In the genomic region with DNA sequence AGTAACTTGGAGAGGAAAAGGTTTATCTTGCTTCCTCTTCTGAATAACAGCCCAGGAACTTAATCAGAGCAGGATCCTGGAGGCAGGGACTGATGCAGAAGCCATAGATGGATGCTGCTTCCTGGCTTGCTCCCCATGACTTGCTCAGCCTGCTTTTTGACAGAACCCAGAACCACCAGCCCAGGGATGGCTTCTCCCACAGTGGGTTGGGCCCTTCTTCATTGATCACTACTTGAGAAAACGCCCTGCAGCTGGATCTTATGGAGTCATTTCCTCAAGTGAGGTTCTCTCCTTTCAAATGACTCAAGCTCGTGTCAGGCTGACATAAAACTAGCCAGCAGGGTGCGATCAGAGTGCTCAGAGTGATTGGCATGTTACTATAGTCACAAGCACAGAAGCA, we compare ENCODE assay signal across 25 mouse cellular contexts. TPM values are rescaled to one million over a fixed set of nuclear protein-coding genes. Genes with fewer than 3 reads are reported as not detected.
DNase-seq lines count a peak whose midpoint lies in the region; ATAC-seq and TF ChIP-seq lines count a peak whose summit lies in the region.
"Had no signal": no experiment of that assay in that cellular context is flagged by ENCODE, and none has a peak within 500 bp of the region (broad histone marks: within the 10 kb centered on the region; RNA-seq: fewer than 3 reads in every experiment).

No protein-coding gene starts in this region.

- TF ChIP-seq POLR2A in thymus, adult 2 months (IDR thresholded peaks at IDR 0.05; ENCODE audit: control insufficient read depth, extremely low read depth, insufficient read depth, low read length, poor library complexity), result no peak

- DNase-seq in heart, adult 11 months, result peak; percentile 58
- DNase-seq in heart, postnatal 4 days, result no peak
- peak; percentile 19 for DNase-seq in liver, embryonic 11.5 days (ENCODE audit: low spot score)
- peak; percentile 6 for DNase-seq in thymus, postnatal 4 days
- DNase-seq in thymus, adult 2 months, result no peak
- no peak for DNase-seq in gastrocnemius, adult 2 months
- DNase-seq: adrenal gland, postnatal 10 days; adrenal gland, postnatal 36 days; B cell, adult 2 months; cerebellum, adult 18-20 months; cerebellum, adult 9-10 months; cerebellum, postnatal 14 days; gastrocnemius, postnatal 14 days; heart, adult 18-20 months had no signal

- H3K9ac ChIP-seq in liver, embryonic 11.5 days (ENCODE audit: low read depth, low read length), result no peak overlapping the region
- no peak overlapping the region for H3K9ac ChIP-seq in liver, embryonic 12.5 days
- H3K9ac ChIP-seq: embryonic facial prominence, embryonic 12.5 days; embryonic facial prominence, embryonic 15.5 days; forebrain, embryonic 13.5 days; hindbrain, embryonic 13.5 days had no signal

- H3K9me3 ChIP-seq in liver, embryonic 11.5 days (ENCODE audit: control insufficient read depth, low read length), result 0 out of 2 replicates have a peak, but pooled peaks cover 4% of the 10 kb centered on the region
- H3K9me3 ChIP-seq in liver, embryonic 12.5 days (replicated peaks), result no peaks in the 10 kb centered on the region
- H3K9me3 ChIP-seq: embryonic facial prominence, embryonic 15.5 days had no signal

- H3K27me3 ChIP-seq in liver, embryonic 11.5 days (replicated peaks; ENCODE audit: control insufficient read depth, insufficient read depth, low read length), result no peaks in the 10 kb centered on the region
- H3K27me3 ChIP-seq in liver, embryonic 12.5 days (replicated peaks), result no peaks in the 10 kb centered on the region
- no peaks in the 10 kb centered on the region for H3K27me3 ChIP-seq in thymus, adult 2 months (ENCODE audit: control insufficient read depth, insufficient read depth, low read length)
- H3K27me3 ChIP-seq: CH12.LX; embryonic facial prominence, embryonic 12.5 days; embryonic facial prominence, embryonic 15.5 days; forebrain, embryonic 13.5 days; hindbrain, embryonic 13.5 days; Patski had no signal

- WGBS in liver, embryonic 11.5 days, result 70% methylated on average over 3 of the region's 3 CpGs
- WGBS in liver, embryonic 12.5 days (ENCODE audit: insufficient replicate concordance), result 70% methylated on average over 3 of the region's 3 CpGs
- WGBS in thymus, adult 2 months, result 96% methylated on average over 3 of the region's 3 CpGs

- ATAC-seq in liver, embryonic 11.5 days (replicated peaks; ENCODE audit: low FRiP score), result no peak
- ATAC-seq in liver, embryonic 12.5 days, result no peak
- ATAC-seq: forebrain, embryonic 13.5 days; forebrain, embryonic 16.5 days; hindbrain, embryonic 16.5 days; Patski had no signal

- H3K4me3 ChIP-seq in liver, embryonic 11.5 days (ENCODE audit: low read depth, low read length), result no peak overlapping the region
- H3K4me3 ChIP-seq in liver, embryonic 12.5 days, result no peak overlapping the region
- no peak overlapping the region for H3K4me3 ChIP-seq in thymus, adult 2 months (ENCODE audit: control insufficient read depth, insufficient read depth, low read length)
- no peak overlapping the region for H3K4me3 ChIP-seq in gastrocnemius, adult 2 months
- H3K4me3 ChIP-seq: embryonic facial prominence, embryonic 12.5 days; embryonic facial prominence, embryonic 15.5 days; forebrain, embryonic 13.5 days; hindbrain, embryonic 10.5 days; hindbrain, embryonic 13.5 days had no signal

- TF ChIP-seq CTCF in thymus, adult 2 months (IDR thresholded peaks at IDR 0.05; ENCODE audit: borderline replicate concordance, control insufficient read depth, extremely low read depth, insufficient read depth, low read length, poor library complexity), result no peak
- no peak for TF ChIP-seq CTCF in gastrocnemius, adult 2 months (IDR thresholded peaks at IDR 0.05)

- no peaks in the 10 kb centered on the region for H3K4me1 ChIP-seq in liver, embryonic 11.5 days (replicated peaks; ENCODE audit: control insufficient read depth, insufficient read depth, low read length)
- H3K4me1 ChIP-seq in liver, embryonic 12.5 days, result no peaks in the 10 kb centered on the region
- no peaks in the 10 kb centered on the region for H3K4me1 ChIP-seq in thymus, adult 2 months (replicated peaks; ENCODE audit: control insufficient read depth, insufficient read depth, low read length)
- H3K4me1 ChIP-seq: forebrain, embryonic 13.5 days; hindbrain, embryonic 10.5 days; hindbrain, embryonic 13.5 days had no signal

- H3K36me3 ChIP-seq in liver, embryonic 11.5 days (ENCODE audit: control insufficient read depth, insufficient read depth, low read length), result no peaks in the 10 kb centered on the region
- no peaks in the 10 kb centered on the region for H3K36me3 ChIP-seq in liver, embryonic 12.5 days
- no peaks in the 10 kb centered on the region for H3K36me3 ChIP-seq in thymus, adult 2 months (ENCODE audit: control insufficient read depth, insufficient read depth, low read length)
- H3K36me3 ChIP-seq: embryonic facial prominence, embryonic 12.5 days; embryonic facial prominence, embryonic 15.5 days; G1E; hindbrain, embryonic 10.5 days; hindbrain, embryonic 13.5 days had no signal

- H3K27ac ChIP-seq in liver, embryonic 11.5 days (ENCODE audit: low read depth, low read length), result no peak overlapping the region
- H3K27ac ChIP-seq in liver, embryonic 12.5 days, result no peak overlapping the region
- no peak overlapping the region for H3K27ac ChIP-seq in thymus, adult 2 months (ENCODE audit: control insufficient read depth, insufficient read depth, low read length)
- H3K27ac ChIP-seq in gastrocnemius, adult 2 months, result no peak overlapping the region
- H3K27ac ChIP-seq: embryonic facial prominence, embryonic 12.5 days; embryonic facial prominence, embryonic 15.5 days; forebrain, embryonic 13.5 days; hindbrain, embryonic 10.5 days; hindbrain, embryonic 13.5 days had no signal

- intact Hi-C loops in gastrocnemius, adult 2 months (cut with DNase I), result no loop called here

- H3K4me2 ChIP-seq in liver, embryonic 11.5 days, result no peak overlapping the region
- H3K4me2 ChIP-seq in liver, embryonic 12.5 days, result no peak overlapping the region
- H3K4me2 ChIP-seq: embryonic facial prominence, embryonic 12.5 days; embryonic facial prominence, embryonic 15.5 days; forebrain, embryonic 13.5 days; hindbrain, embryonic 13.5 days had no signal

RNA-seq across cellular contexts. Expression of a gene that starts 19.3 kb away (rescaled TPM):
- 10 to 100 TPM; 31.0 to 36.4 TPM for total RNA-seq in heart, postnatal 4 days (2021)
- polyA plus RNA-seq in liver, embryonic 11.5 days (2014; fragmentation: Nextera tagmentation; extraction: Ambion mirVana), result 11.6 and 12.8 TPM in 2 replicates
- polyA plus RNA-seq in liver, embryonic 12.5 days (2016; fragmentation: Nextera tagmentation; extraction: Ambion mirVana), result 7.8 and 8.9 TPM in 2 replicates
- 9.7 and 13.1 TPM in 2 replicates for polyA plus RNA-seq in thymus, adult 2 months (2012; rRNA removed)
- total RNA-seq in gastrocnemius, adult 2 months (2021), result 1 to 10 TPM; 2.9 to 4.8 TPM
- polyA plus RNA-seq: G1E had no signal

Comparison
In these comparisons a context has a peak if more than half of its experiments do, and no peak if none do; other contexts are left out.
1. DNase-seq: peak in heart, adult 11 months (single experiment), liver, embryonic 11.5 days (single experiment) and thymus, postnatal 4 days (single experiment); none in heart, postnatal 4 days (single experiment), thymus, adult 2 months (single experiment) and gastrocnemius, adult 2 months (single experiment).